In the genomic region with DNA sequence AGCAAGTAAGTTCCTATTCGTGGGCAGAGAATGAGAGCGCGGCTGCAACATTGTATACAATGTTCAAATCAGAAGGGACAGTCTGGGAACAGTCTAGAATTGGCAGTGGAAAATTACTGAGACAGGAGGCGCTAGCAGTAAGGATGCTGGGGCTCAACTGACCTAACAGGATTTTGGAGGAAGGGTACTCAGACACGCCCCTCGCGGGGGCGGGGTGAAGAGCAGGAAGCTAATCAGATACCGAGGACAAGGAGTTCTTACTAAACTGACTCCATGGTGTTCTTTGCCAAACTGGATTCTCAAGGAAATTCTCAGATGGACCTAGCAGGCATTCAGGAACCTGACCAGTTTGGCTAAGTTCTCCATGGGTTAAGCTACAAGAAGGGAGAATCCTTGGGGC, we compare ENCODE assay signal across 8 mouse cellular contexts. TPM values are rescaled to one million over a fixed set of nuclear protein-coding genes. Genes with fewer than 3 reads are reported as not detected.
DNase-seq lines count a peak whose midpoint lies in the region; ATAC-seq and TF ChIP-seq lines count a peak whose summit lies in the region.

No protein-coding gene starts in this region.

- H3K27me3 ChIP-seq in forebrain, embryonic 13.5 days: no peaks in the 10 kb centered on the region
- no peaks in the 10 kb centered on the region for H3K27me3 ChIP-seq in forebrain, postnatal 0 days (ENCODE audit: insufficient read depth, low read length)
- no peaks in the 10 kb centered on the region for H3K27me3 ChIP-seq in E14TG2a.4 (ENCODE audit: insufficient read depth, low read length)
- H3K27me3 ChIP-seq in hindbrain, embryonic 15.5 days: no peaks in the 10 kb centered on the region
- H3K27me3 ChIP-seq in lung, embryonic 16.5 days (ENCODE audit: control insufficient read depth, insufficient read depth, low read depth, low read length): no peaks in the 10 kb centered on the region

- H3K4me3 ChIP-seq in forebrain, embryonic 13.5 days: no peak overlapping the region
- H3K4me3 ChIP-seq in forebrain, postnatal 0 days (ENCODE audit: low read depth, low read length): no peak overlapping the region
- H3K4me3 ChIP-seq in E14TG2a.4 (replicated peaks; ENCODE audit: low read length): peak overlapping the region; percentile 68
- no peak overlapping the region for H3K4me3 ChIP-seq in hindbrain, embryonic 15.5 days
- H3K4me3 ChIP-seq in lung, embryonic 16.5 days (ENCODE audit: low read length): no peak overlapping the region

- 0 out of 2 replicates have a peak, but pooled peaks cover 4% of the 10 kb centered on the region for H3K4me1 ChIP-seq in forebrain, embryonic 13.5 days
- no peaks in the 10 kb centered on the region for H3K4me1 ChIP-seq in forebrain, postnatal 0 days (ENCODE audit: insufficient read depth)
- H3K4me1 ChIP-seq in E14TG2a.4 (replicated peaks; ENCODE audit: low read depth, low read length): peaks cover 46% of the 10 kb centered on the region
- H3K4me1 ChIP-seq in hindbrain, embryonic 15.5 days (replicated peaks): 0 out of 2 replicates have a peak, but pooled peaks cover 4% of the 10 kb centered on the region
- peaks cover 8% of the 10 kb centered on the region for H3K4me1 ChIP-seq in lung, embryonic 16.5 days (replicated peaks; ENCODE audit: control insufficient read depth, insufficient read depth, low read length)

- H3K27ac ChIP-seq in forebrain, embryonic 13.5 days: no peak overlapping the region
- H3K27ac ChIP-seq in forebrain, postnatal 0 days (ENCODE audit: low read depth, low read length): no peak overlapping the region
- H3K27ac ChIP-seq in hindbrain, embryonic 15.5 days (replicated peaks): no peak overlapping the region
- no peak overlapping the region for H3K27ac ChIP-seq in lung, embryonic 16.5 days (ENCODE audit: low read length)

- WGBS in forebrain, embryonic 13.5 days: 15% methylated on average over 9 of the region's 9 CpGs
- 23% methylated on average over 9 of the region's 9 CpGs for WGBS in forebrain, postnatal 0 days
- WGBS in hindbrain, embryonic 15.5 days: 20% methylated on average over 9 of the region's 9 CpGs
- 16% methylated on average over 9 of the region's 9 CpGs for WGBS in lung, embryonic 16.5 days

- no peak for DNase-seq in forebrain, postnatal 0 days
- DNase-seq in right cerebral cortex, postnatal 14 days: no peak

- H3K36me3 ChIP-seq in forebrain, embryonic 13.5 days (ENCODE audit: poor library complexity, severe bottlenecking): no peaks in the 10 kb centered on the region
- H3K36me3 ChIP-seq in forebrain, postnatal 0 days (ENCODE audit: insufficient read depth): no peaks in the 10 kb centered on the region
- H3K36me3 ChIP-seq in E14TG2a.4 (ENCODE audit: insufficient read depth, low read length): no peaks in the 10 kb centered on the region
- H3K36me3 ChIP-seq in hindbrain, embryonic 15.5 days: no peaks in the 10 kb centered on the region
- no peaks in the 10 kb centered on the region for H3K36me3 ChIP-seq in lung, embryonic 16.5 days (ENCODE audit: control insufficient read depth, insufficient read depth, low read length)

- no peak for ATAC-seq in forebrain, embryonic 13.5 days
- no peak for ATAC-seq in forebrain, postnatal 0 days
- ATAC-seq in hindbrain, embryonic 15.5 days (ENCODE audit: low FRiP score, low read depth): no peak
- ATAC-seq in lung, embryonic 16.5 days (ENCODE audit: low read depth): peak; percentile 51
- ATAC-seq in activated CD4-positive, CD25-positive, alpha-beta regulatory T cell, adult 4 months: no peak
- ATAC-seq in megakaryocyte progenitor cell, adult 5-6 weeks (replicated peaks; ENCODE audit: poor library complexity): no peak

- no peak overlapping the region for H3K9ac ChIP-seq in forebrain, embryonic 13.5 days
- H3K9ac ChIP-seq in forebrain, postnatal 0 days: no peak overlapping the region
- no peak overlapping the region for H3K9ac ChIP-seq in hindbrain, embryonic 15.5 days
- no peak overlapping the region for H3K9ac ChIP-seq in lung, embryonic 16.5 days (ENCODE audit: low read length)

- peak overlapping the region; percentile 10; the same call in 1 of the 2 replicates for H3K4me2 ChIP-seq in forebrain, embryonic 13.5 days
- H3K4me2 ChIP-seq in forebrain, postnatal 0 days (ENCODE audit: low read depth): no peak overlapping the region
- 0 out of 2 replicates have a peak overlapping the region, but pooled peaks have one; percentile 1 for H3K4me2 ChIP-seq in hindbrain, embryonic 15.5 days
- peak overlapping the region; percentile 2; the same call in 1 of the 2 replicates for H3K4me2 ChIP-seq in lung, embryonic 16.5 days (ENCODE audit: low read depth, low read length)

- no peak for TF ChIP-seq CTCF in forebrain, postnatal 0 days (IDR thresholded peaks at IDR 0.05; ENCODE audit: low read depth)
- no peak for TF ChIP-seq CTCF in E14TG2a.4 (conservative IDR thresholded peaks at IDR 0.05; ENCODE audit: low read length)

- H3K9me3 ChIP-seq in forebrain, embryonic 13.5 days (replicated peaks): no peaks in the 10 kb centered on the region
- no peaks in the 10 kb centered on the region for H3K9me3 ChIP-seq in forebrain, postnatal 0 days (ENCODE audit: low read length)
- peaks cover 30% of the 10 kb centered on the region for H3K9me3 ChIP-seq in E14TG2a.4 (ENCODE audit: low read length)
- no peaks in the 10 kb centered on the region for H3K9me3 ChIP-seq in hindbrain, embryonic 15.5 days
- no peaks in the 10 kb centered on the region for H3K9me3 ChIP-seq in lung, embryonic 16.5 days (ENCODE audit: control insufficient read depth, low read length)

RNA-seq across cellular contexts. Expression of a gene that starts 9.0 kb away (rescaled TPM):
- 7.4 and 10.8 TPM in 2 replicates for polyA plus RNA-seq in forebrain, embryonic 13.5 days (2015; fragmentation: Nextera tagmentation; extraction: Ambion mirVana)
- 1.1 and 3.6 TPM in 2 replicates for total RNA-seq in forebrain, postnatal 0 days (2014; rRNA removed)
- 1.7 and 2.5 TPM in 2 replicates for polyA plus RNA-seq in forebrain, postnatal 0 days (2015; fragmentation: Nextera tagmentation; extraction: Ambion mirVana)
- 4.3 and 5.2 TPM in 2 replicates for polyA plus RNA-seq in hindbrain, embryonic 15.5 days (2015; fragmentation: Nextera tagmentation; extraction: Ambion mirVana)
- 7.5 and 8.2 TPM in 2 replicates for polyA plus RNA-seq in lung, embryonic 16.5 days (2015; fragmentation: Nextera tagmentation; extraction: Ambion mirVana)
- polyA plus RNA-seq in activated CD4-positive, CD25-positive, alpha-beta regulatory T cell, adult 4 months (2017; shearing (Covaris generic)): not detected
- total RNA-seq in megakaryocyte progenitor cell, adult 5-6 weeks (2015): 0.10 TPM in 1 of 2 replicates, not detected in the other
- total RNA-seq in megakaryocyte progenitor cell, adult 5-6 weeks (2017): not detected in 2 replicates

RNA-seq across cellular contexts. Expression of a gene that starts 27.7 kb away (rescaled TPM):
- 118 and 122 TPM in 2 replicates for polyA plus RNA-seq in forebrain, embryonic 13.5 days (2015; fragmentation: Nextera tagmentation; extraction: Ambion mirVana)
- total RNA-seq in forebrain, postnatal 0 days (2014; rRNA removed): 78.5 and 88.6 TPM in 2 replicates
- 98.3 and 117 TPM in 2 replicates for polyA plus RNA-seq in forebrain, postnatal 0 days (2015; fragmentation: Nextera tagmentation; extraction: Ambion mirVana)
- 119 and 127 TPM in 2 replicates for polyA plus RNA-seq in hindbrain, embryonic 15.5 days (2015; fragmentation: Nextera tagmentation; extraction: Ambion mirVana)
- 120 and 122 TPM in 2 replicates for polyA plus RNA-seq in lung, embryonic 16.5 days (2015; fragmentation: Nextera tagmentation; extraction: Ambion mirVana)
- 100 to 1,000 TPM; 356 to 448 TPM for polyA plus RNA-seq in activated CD4-positive, CD25-positive, alpha-beta regulatory T cell, adult 4 months (2017; shearing (Covaris generic))
- total RNA-seq in megakaryocyte progenitor cell, adult 5-6 weeks (2015): 266 and 287 TPM in 2 replicates
- total RNA-seq in megakaryocyte progenitor cell, adult 5-6 weeks (2017): 143 and 145 TPM in 2 replicates

RNA-seq across cellular contexts. Expression of a gene that starts 39.1 kb away (rescaled TPM):
- polyA plus RNA-seq in forebrain, embryonic 13.5 days (2015; fragmentation: Nextera tagmentation; extraction: Ambion mirVana): 7.1 and 8.0 TPM in 2 replicates
- total RNA-seq in forebrain, postnatal 0 days (2014; rRNA removed): 8.4 and 9.0 TPM in 2 replicates
- 8.0 and 9.9 TPM in 2 replicates for polyA plus RNA-seq in forebrain, postnatal 0 days (2015; fragmentation: Nextera tagmentation; extraction: Ambion mirVana)
- polyA plus RNA-seq in hindbrain, embryonic 15.5 days (2015; fragmentation: Nextera tagmentation; extraction: Ambion mirVana): 13.5 and 14.3 TPM in 2 replicates
- polyA plus RNA-seq in lung, embryonic 16.5 days (2015; fragmentation: Nextera tagmentation; extraction: Ambion mirVana): 25.3 and 28.2 TPM in 2 replicates
- 10 to 100 TPM; 45.4 to 45.5 TPM for polyA plus RNA-seq in activated CD4-positive, CD25-positive, alpha-beta regulatory T cell, adult 4 months (2017; shearing (Covaris generic))
- 43.5 and 53.8 TPM in 2 replicates for total RNA-seq in megakaryocyte progenitor cell, adult 5-6 weeks (2015)
- 29.7 and 41.0 TPM in 2 replicates for total RNA-seq in megakaryocyte progenitor cell, adult 5-6 weeks (2017)
